Mouse (Mus musculus) gastrocnemius, postnatal 25 days (tissue): ENCODE results near the gene Dusp14. TPM values are rescaled to one million over a fixed set of nuclear protein-coding genes. Genes with fewer than 3 reads are reported as not detected.

Experiments used
- DNase-seq: peaks from one replicate; pipeline ENCODE4 v3.0.0; 2022
- total RNA-seq, 2 experiments: library from RNA; stranded (reverse); gene quantifications; 1 replicate in 1 of 2; 2 replicates in 1 of 2; pipeline ENCODE4 v1.2.3; 2021

Dusp14 gene
- total RNA-seq, 2 experiments from 2014 or later, result 5.0 to 6.3 TPM

DNA sequence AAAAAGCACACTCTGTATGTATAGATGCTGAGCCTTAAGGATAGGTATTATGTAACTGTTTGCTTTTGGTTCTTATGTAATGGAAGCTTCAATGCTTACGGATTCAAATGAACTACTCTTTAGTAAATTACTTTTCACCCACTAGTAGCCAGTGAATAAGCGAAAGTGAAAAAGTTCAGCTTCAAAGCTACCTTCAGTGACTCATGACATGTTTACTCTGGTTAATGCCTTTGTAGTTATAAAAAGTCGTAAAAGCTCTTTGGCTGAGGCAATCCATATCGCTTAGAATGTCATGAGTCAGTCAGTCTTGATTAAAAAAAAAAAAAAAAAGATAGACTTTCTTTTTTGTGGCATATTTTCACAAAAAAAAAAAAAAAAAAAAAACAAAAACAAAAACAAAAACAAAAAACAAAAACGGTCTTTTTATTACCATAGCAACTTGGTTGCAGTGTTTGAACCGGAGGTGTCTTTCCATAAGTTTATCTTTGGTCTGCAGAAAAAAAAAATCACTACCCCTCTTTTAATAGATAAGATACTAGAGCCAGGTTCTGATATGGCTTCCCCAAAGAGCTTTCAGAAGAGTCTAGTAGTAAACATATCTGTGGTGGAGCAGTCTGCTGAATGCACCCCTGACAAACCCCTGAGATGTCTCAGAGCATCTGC, 52.8 kb downstream of the Dusp14 start:
- DNase-seq, result no peak

DNA sequence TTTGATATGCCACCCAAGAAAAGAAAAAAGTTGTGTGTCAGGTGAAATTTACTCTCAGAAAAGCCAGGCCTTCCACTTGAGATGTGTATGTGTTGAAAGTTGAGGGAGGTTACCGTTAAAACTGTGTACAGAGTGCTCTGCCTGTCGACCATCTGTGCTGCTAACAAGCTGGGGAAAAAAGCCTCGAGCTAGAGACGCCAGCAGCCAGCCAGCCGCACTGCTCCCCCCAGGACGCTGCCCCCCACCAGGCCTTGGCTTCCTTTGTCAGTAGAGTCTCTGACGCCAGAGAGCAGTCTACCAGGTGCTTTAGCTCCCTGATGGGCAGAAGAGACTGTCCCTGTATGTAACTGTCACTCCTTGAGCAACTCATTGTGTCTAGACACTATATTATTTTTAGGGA, 56.0 kb downstream of the Dusp14 start:
- DNase-seq, result no peak

DNA sequence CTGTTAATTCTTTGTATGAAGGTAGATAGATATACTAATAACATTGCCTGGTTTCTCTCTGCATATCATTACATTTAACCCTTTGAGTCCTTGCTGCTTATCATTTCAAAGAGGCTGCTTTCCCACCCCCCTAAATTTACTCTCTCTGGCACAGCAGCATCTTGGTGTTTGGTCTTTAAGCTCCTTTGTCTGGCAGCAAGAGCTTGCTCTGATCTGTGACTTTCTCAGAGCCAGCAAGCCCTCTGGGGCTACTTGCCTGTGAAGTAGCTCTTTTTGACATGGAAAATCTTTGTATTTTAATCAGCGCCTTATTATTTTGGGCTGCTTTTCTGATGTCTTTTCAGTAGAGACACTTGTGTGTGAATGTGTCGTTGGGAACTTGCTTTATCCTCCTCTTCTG, 57.5 kb downstream of the Dusp14 start:
- DNase-seq, result no peak

DNA sequence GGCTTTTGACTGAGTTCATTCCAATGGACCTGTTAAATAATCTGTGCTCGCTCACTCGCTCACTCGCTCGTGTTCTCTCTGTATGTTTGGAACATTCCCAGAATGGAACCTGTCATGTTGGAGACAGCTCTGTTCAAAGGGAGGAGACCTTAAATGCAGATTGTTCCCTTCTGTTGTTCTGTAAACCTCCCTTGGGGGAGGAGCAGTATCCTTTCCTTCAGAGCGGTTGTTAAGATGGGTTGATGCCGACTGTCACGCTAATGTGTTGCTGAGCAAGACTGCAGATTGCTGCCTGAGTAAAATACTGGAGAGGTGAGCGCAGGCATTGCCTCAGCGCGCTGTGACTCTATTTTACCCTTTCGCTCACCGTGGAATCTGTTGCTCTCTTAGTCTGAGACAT, 58.0 kb downstream of the Dusp14 start:
- no peak for DNase-seq

DNA sequence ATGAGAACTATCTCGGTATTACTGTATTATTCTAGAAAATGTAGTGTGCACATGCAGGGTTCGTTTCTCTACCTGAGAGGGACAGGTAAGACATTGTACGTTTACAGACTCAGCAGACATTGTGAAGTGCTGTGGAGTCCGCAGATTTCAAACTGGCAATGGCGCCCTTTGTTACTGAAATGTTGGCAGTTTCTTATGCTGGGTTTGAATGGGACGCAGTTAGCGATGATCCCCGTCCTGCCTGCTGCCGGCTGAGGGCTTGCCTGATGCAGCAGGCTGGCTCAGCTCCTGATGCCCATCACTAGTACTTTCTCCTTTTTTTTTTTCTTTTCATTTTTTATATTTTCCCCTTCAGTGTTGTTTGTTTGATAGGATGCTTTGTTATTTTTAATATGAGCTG, 58.6 kb downstream of the Dusp14 start:
- DNase-seq, result no peak

DNA sequence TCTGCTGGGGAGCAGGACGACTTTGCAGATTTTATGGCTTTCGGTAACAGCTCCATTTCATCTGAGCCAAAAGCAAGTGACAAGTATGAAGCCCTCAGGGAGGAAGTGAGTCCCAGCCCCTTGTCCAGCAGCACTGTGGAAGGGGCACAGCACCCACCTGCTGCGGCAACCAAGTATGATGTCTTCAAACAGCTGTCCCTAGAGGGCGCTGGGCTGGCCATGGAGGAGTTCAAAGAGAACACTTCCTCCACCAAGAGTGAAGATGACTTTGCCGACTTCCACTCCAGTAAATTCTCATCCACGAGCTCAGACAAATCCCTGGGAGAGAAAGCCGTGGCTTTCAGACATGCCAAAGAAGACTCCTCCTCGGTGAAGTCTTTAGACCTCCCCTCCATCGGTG, 60.1 kb downstream of the Dusp14 start:
- no peak for DNase-seq

DNA sequence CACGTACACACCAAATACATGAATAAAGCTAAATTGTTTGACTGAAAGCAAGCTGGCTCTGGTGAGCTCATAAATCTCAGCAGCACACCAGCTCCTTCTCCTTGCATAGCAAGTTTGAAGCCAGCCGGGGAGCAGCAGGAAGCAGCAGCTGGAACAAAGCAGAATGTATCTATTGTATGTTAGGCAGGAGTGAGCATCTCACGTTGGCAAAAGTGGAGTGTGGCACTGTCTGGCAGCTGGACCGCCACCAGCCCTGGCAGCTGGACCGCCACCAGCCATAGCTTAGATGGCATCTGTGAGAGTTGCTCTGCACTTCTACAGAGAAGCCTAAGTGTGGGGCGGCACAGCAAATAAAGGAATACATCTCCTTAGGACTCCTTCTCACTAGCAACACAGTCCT, 65.1 kb downstream of the Dusp14 start:
- no peak for DNase-seq

DNA sequence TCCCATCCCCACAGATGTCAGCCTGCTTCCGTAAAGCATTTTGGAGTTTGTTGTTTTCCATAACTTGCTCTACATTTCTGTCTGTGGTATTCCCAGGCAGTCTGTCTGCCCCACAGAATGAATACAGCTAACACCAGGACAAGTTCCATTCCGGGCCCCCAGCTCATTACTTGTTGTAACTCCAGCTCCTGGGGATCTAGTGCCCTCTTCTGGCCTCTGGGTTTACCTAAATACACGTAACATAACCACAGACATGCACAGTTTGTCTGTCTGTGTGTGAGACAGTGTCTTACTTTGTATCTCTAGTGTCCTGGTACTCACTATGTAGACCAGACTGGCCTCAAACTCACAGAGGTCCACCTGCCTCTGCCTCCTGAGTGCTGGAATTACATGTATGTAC, 67.8 kb downstream of the Dusp14 start:
- no peak for DNase-seq

DNA sequence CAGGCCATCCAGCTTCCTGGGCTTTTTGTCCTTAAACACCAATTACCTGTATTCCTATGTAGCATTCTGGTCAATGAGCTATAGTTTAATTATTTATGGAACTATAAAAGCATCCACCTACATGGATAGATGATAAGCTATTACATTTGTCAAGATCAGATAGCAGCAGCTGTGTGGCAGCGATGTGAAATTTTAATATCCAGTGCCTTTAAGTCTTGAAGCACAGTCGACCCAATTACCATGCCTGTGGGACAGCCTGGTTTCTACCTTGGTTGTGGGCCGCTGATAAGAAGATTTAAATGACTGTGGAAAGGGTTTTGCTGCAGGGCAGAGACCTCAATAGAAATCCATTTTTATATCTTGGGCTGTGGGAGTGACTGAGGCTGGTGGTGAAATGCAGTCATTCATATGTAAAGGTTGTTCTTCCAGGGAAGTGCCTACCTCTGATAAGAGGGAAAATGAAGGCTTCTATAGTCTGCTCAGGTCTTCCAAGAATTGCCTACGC, 69.6 kb downstream of the Dusp14 start:
- no peak for DNase-seq

DNA sequence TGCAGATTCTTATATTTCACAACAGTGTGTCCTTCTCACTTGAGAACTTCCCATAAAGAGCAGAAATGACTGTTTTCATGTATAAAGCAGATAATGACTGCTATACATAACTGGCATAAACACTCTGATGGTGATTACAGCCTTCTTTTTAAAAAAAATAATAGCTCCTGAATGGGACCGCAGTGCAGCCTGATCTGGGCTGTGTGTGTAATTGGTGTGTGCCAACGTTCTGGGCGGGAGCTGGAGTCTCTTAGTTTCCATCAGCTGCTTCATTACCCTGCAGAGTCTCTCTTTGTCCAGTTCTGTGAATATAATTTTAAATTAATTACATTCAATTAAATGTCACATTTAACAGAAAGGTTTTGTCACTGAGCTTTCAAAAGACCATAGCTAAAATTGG, 70.1 kb downstream of the Dusp14 start:
- no peak for DNase-seq

Other genes with a start within 250 kb of the Dusp14 start
- gene Hnf1b, start 219.2 kb downstream of the Dusp14 start, total RNA-seq, result not detected
- 1 to 10 TPM; 8.6 to 8.7 TPM for gene Ddx52, start 127.2 kb downstream of the Dusp14 start, total RNA-seq
- gene Synrg, start 104.8 kb downstream of the Dusp14 start, total RNA-seq, result 10 to 100 TPM; 30.5 to 32.3 TPM
- 1 to 10 TPM; 8.0 to 8.7 TPM for gene Tada2a, start 60.3 kb upstream of the Dusp14 start, total RNA-seq
- 10 to 100 TPM; 13.4 to 20.3 TPM for gene Acaca, start 60.4 kb upstream of the Dusp14 start, total RNA-seq
- not detected for gene Gm11437, start 98.2 kb upstream of the Dusp14 start, total RNA-seq